Mouse (Mus musculus): ENCODE measurements around the gene Zfp553.
A peak's percentile ranks its signal among the peaks of the same experiment; 100 is the strongest.

Zfp553 gene

DNA sequence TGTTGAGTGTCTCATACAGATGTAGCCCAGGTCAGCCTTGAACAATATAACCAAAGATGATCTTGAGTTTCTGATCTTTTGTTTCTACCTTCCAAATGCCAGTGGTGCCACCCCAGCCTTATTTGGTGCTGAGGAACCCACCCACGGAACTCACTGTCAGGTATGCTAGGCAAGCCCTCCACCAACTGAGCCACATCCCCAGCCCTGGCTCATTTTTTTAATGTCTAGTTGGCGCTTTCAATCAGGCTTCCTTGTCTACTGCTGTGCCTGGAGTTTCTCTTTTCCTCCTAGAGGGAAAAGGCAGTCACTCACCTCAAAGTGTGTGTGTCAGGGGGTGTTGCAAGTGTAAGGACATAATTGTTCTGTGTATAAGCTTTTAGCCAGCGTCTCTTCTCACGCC lies 38.2 kb downstream of the Zfp553 start:
- DNase-seq (ENCODE audit: low read depth, low spot score): no peak

DNA sequence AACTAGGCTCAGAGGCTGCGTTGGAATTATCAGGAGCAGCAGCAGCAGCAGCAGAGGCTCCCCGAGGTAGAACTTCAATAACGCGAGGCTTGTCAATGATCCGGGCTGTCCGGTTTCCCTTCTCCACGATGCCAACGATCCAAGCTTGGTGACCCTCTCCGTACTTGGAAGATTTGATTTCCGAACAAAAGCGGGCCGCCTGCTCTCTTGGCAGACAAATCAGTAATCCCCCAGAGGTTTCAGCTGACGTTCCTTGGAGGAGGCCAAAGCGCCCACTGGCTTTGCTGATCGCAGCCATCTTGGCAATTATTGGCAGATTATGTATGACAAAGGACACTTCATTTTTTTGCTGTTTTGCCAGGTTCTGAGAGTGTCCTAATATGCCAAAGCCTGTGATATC lies 39.7 kb downstream of the Zfp553 start:
- DNase-seq (ENCODE audit: low read depth, low spot score): no peak

DNA sequence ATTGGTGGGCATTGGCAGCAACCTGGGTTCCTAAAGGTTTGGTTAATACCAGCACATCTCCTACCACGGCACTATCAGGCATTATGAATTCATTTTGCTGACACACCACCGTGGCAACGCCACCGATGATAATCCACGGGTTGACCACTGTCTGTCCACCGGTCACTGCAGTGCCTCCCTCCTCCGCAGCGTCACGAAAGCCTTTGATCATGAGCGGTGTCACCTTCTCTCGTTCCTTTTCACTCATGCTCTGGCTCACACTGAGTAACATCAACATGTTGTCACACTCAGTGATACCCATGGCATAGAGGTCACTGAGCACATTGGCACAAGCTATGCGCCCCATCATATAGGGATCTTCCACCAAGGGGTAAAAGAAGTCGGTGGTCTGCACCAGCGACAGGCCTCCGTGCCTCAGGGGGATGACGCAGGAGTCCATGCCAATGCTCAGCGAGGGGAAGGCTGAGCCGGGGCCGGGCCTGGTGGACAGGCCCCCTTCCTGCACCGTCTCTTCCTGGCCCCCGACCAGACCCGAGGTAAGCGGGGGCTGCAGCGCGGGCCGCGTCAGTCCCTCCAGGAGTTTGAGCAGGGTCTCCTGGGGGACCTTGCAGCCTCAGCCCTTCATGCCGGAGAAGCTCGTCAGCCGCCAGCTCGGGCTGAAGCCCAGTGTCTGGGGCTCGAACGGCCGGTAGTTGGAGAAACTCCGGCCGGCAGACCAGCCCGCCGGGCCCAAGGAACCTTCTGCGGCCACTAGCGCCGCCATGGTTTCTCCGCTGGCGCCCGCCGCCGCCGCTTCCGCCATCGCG lies 40.5 kb downstream of the Zfp553 start:
- DNase-seq (ENCODE audit: low read depth, low spot score): no peak

DNA sequence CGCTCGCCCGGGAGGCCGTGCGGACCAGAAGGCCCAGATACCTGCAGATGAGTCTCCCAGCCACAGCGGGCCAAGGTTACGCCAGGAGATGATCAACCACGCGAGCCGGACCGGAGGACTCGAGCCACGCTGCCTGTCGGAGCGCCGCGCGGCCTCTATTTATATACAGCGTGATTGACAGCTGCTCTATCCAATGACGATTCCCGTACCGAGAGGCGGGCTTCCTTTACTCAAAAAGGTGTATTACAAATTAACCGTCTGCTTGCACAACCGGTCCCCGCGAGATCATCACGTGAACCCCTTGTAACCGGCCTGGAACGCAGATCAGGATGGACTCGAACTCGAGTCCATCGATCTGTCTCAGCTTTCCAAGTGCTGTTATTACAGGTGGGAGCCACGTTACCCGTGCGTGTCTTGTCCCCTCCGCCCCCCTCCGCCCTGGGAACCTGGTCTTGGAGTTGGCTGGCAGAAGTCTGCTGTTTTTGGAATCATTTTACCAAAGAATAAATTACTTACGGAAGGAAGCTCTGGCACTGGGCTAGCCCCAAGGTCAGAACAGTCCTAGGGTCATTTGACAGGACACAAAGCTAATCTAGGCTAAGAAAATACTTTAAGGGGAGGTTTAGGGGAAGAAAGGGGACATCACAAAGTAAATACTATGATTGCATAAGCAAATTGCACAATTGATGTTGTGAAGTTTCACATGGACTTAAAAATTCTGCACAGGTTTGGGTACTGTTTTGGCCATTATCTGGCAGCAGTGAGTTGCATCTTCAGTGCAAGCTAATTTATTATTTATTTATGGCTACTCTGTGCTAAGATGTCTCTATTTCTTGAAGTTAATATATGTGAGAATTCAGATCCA lies 41.3 kb downstream of the Zfp553 start, which contains the start of gene Sephs2:
Gene Sephs2, minus strand, starts transcription at position 131 of the 865 bp plus-strand sequence.
- peak; percentile 95 for DNase-seq (ENCODE audit: low read depth, low spot score)

DNA sequence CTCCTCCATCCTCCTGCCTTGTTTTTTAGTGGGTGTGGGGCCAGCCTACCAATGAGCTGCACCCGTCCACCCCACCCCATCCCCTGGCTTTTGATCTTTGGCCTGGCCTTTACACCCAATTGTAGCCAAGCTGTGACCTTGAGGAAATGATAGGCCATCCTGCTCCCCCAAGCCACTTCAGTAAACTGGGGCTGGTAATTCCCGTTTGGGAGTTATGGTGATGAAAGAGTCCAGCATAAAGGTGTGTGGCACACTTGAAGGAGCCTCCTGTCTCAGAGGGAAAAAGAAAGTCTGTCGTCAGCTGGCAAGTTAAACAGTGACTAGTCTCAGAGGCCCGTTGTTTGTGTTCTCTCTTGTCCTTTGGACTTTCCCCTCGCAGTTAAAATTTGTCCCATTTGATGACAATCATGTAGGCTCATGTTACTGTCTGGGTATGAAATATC lies 43.7 kb downstream of the Zfp553 start:
- no peak for DNase-seq (ENCODE audit: low read depth, low spot score)

DNA sequence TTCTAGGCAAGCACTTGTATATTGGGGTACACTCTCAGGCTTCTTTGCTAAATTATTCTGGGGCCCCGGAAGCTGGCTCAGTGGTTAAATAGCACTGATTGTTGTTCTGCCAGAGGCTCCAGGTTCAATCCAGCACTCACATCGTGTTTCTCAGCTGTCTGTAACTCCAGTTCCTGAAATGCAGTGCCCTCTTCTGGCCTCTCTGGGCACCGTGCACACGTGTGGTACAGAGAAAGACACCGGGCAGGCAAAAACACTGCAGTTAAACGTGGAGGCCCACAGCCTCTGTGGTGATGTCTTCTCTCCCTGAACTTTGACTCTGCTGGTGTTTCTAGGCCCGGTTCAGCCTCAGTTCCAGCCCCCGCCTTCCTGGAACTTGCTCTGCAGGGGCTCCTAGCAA lies 45.5 kb downstream of the Zfp553 start:
- DNase-seq (ENCODE audit: low read depth, low spot score): no peak

DNA sequence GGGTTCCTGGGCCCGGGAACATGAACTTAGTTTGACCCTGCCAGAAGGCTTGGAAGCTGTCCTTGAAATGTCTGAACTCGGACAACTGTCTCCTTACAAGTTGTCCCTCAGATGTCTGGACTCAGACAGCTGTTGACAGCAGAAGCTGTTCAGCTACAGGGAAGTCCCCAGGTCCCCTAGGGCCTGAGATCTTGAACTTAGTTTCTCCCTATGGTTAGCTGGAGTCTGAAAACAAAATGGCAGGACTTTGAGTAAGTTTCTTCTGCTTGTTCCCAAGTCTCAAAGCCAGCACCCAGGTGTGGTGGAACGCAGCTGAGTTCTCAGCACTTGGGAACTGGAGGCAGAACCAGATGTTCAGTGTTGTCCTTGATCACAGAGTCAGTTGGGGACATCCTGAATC lies 47.2 kb downstream of the Zfp553 start:
- DNase-seq (ENCODE audit: low read depth, low spot score): no peak

DNA sequence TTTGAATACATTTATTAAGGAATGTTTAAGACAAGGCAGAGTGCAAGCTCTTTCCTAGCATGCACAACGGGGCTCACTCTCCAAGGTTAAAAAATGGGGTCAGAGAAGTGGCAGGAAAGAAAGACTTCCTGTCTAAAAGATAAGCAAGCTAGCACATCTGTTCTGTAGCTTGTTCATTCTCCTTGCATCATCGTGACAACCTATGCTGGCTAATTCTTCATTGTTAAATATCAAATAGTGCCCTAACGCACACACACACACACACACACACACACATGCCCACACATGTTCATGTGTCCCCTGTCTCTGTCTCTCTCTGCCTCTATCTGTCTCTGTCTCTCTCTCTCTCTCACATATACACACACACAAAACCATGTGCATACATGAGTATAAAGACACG lies 48.3 kb downstream of the Zfp553 start:
- no peak for DNase-seq (ENCODE audit: low read depth, low spot score)

DNA sequence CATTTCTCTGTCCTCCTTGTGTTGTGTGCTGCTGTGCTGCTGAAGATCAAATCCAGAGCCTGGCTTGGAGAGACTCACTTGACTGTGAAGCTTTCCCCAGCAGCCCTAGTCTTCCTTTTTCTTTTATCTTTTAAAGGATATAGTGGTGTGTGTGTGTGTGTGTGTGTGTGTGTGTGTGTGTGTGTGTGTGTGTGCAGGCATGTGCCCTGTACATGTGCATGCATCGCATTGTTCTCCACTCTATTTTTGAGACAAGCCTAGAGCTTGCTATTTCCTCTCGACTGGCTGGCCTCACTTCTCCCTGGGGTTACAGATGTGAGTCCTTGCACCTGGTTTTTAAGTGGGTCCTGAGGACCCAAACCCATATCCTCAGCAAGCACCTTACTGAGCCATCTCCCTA lies 49.3 kb downstream of the Zfp553 start:
- DNase-seq (ENCODE audit: low read depth, low spot score): no peak

DNA sequence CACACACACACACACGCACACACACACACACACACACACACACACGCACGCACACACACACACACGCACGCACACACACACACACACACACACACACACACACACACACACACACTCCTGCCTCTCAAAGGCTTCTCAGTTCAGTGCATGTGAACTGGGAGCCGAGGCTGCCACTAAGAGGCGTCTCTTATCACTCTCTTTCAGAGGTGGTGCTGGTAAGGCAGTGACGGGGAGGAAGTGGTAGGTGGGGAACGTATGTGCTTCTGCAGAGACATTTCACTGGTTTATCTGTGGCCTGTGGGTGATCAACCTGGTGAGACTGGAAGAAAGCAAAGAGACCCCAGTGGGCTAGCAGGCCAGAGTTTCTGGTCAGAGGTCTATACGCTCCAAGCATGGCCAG lies 52.3 kb downstream of the Zfp553 start:
- DNase-seq (ENCODE audit: low read depth, low spot score): no peak

All from skeletal muscle tissue, adult 2 months (tissue).